Mouse (Mus musculus): ENCODE data around the gene Olfr314.

DNA sequence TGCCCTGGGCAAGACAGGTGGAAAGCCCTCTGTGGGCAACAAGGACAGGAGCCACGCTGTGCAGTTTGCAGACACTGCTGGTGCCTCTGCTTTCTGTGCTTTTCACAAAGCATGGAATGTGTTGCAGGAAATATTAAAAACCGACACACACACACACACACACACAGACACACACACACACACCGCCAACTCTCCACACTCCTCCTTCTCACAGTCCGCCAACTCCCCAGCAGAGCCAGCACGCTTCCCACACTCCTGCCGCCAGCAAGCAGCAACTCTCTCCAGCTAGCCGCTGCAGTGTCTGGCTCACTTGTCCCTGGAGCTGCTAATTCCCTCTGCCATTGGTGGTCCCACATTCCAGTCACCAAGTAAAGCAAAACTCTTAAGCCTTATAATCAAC is 14.1 kb downstream of the Olfr314 start:
- no peak for TF ChIP-seq POLR2A (IDR thresholded peaks at IDR 0.05; ENCODE audit: control insufficient read depth in 1 of 2, insufficient read depth in 1 of 2, low read depth in 1 of 2, low read length in 2 of 2, poor library complexity in 1 of 2)
- no peak for TF ChIP-seq BHLHE40 (IDR thresholded peaks at IDR 0.05; ENCODE audit: borderline replicate concordance, low read depth, low read length)
- no peak for TF ChIP-seq CTCF (IDR thresholded peaks at IDR 0.05 in 2 of 3, conservative IDR thresholded peaks at IDR 0.05 in 1 of 3; ENCODE audit: control insufficient read depth in 1 of 3, insufficient read depth in 1 of 3, low read depth in 2 of 3, low read length in 3 of 3, poor library complexity in 1 of 3, severe bottlenecking in 1 of 3)
- no peak for TF ChIP-seq CHD1 (IDR thresholded peaks at IDR 0.05; ENCODE audit: low read depth, low read length)
- TF ChIP-seq HCFC1 (IDR thresholded peaks at IDR 0.05; ENCODE audit: low read depth, low read length) = no peak
- TF ChIP-seq JUND (IDR thresholded peaks at IDR 0.05; ENCODE audit: low read depth, low read length) = no peak
- TF ChIP-seq POLR2AphosphoS2 (IDR thresholded peaks at IDR 0.05; ENCODE audit: low read length) = no peak
- TF ChIP-seq USF1 (IDR thresholded peaks at IDR 0.05; ENCODE audit: low read depth, low read length) = no peak
- no peak for TF ChIP-seq NELFE (IDR thresholded peaks at IDR 0.05; ENCODE audit: low read depth, low read length)

Measured in MEL (cell line).